Mouse (Mus musculus) retina, adult 2 months (tissue): ENCODE measurements around the gene Bricd5.
"Not testable (repeated sequence)": the region's sequence is repeated elsewhere in the genome, so short reads cannot be mapped to it uniquely, and the experiment has no call there.

Experiments used
- DNase-seq: peaks from one replicate; pipeline ENCODE4 v3.0.0-alpha.2; 2012; ENCODE audit warnings: low read depth, low spot score

The Bricd5 gene

GRCm38 (mm10) chr17:24473612-24474275, at the start of gene Bricd5:
Gene Bricd5 (plus strand): TSS chr17:24473884.
- no peak for DNase-seq

- DNase-seq, result no peak
Measured at GRCm38 (mm10) chr17:24424489-24424888, 49.2 kb upstream of the Bricd5 start.

GRCm38 (mm10) chr17:24425326-24425725, 48.4 kb upstream of the Bricd5 start:
- DNase-seq, result not testable (repeated sequence)

- DNase-seq, result no peak
Measured at GRCm38 (mm10) chr17:24425905-24426304, 47.8 kb upstream of the Bricd5 start.

- peak; percentile 80 for DNase-seq
Measured at GRCm38 (mm10) chr17:24426471-24427169, 47.1 kb upstream of the Bricd5 start, which contains the start of gene Eci1. Gene Eci1 (plus strand): TSS chr17:24426641.

DNA sequence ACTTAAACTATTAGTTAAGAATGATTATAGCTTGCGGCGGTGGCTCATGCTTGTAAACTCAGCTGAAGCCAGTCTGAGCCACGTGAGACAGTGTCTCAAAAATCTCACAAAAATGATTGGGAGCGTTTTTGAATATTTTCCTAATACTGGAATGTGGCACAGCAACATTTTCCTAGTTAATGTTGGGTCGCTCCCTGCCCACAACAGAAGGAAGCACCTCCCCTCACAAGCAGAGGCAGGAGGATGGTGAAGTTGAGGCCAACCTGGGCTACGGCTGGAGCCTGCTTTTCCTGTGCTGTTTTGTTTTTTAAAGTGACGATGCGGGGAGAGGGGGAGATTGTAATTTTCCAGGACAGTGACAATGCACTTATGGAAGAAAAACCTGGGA, 46.5 kb upstream of the Bricd5 start:
- no peak for DNase-seq

- no peak for DNase-seq
Measured at GRCm38 (mm10) chr17:24429201-24429983, 44.3 kb upstream of the Bricd5 start.

DNA sequence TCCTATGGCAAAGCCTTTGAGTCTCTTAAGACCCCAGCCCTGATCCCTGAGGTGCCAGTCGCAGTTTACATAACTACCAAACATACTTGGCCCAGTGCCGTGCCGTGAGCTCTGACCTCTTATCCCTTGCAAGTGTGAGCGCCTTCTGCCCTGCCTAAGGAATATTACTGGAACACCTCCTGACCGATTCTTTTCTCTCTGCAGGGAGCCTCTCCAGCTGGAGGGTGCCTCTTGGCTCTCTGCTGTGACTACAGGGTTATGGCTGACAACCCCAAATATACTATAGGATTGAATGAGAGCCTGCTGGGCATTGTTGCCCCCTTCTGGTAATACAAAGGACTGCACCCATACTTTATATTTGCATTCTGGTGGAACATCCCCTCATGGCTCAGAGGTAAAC, 36.7 kb upstream of the Bricd5 start:
- no peak for DNase-seq

- DNase-seq, result no peak
Measured at GRCm38 (mm10) chr17:24440377-24440776, 33.3 kb upstream of the Bricd5 start.

GRCm38 (mm10) chr17:24441148-24441547, 32.5 kb upstream of the Bricd5 start:
- no peak for DNase-seq

DNA sequence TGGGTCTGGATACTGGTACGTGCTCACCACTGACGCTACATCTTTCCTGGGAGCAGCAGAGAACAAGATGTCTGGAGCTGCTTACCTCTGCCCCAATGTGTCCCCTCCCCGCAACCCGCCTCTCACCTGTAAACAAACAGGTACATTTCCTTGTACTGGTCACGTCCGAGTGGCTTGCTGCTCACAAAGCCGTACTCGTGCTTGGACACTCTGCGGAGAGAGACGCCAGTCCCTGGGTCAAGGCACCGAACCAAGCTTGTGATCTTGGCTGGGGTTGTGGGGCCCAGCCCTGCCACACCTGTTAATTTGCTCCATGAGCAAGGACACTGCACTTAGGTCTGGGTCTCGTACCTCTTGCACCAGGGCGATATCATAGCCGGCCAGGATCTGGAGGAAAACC, 31.6 kb upstream of the Bricd5 start:
- DNase-seq, result no peak

GRCm38 (mm10) chr17:24442632-24443155, 31.0 kb upstream of the Bricd5 start, which contains the start of gene Dnase1l2:
Gene Dnase1l2 (minus strand): TSS chr17:24443105.
- no peak for DNase-seq

GRCm38 (mm10) chr17:24443409-24443808, 30.3 kb upstream of the Bricd5 start:
- no peak for DNase-seq

- DNase-seq, result no peak
Measured at GRCm38 (mm10) chr17:24446590-24446989, 27.1 kb upstream of the Bricd5 start.

DNA sequence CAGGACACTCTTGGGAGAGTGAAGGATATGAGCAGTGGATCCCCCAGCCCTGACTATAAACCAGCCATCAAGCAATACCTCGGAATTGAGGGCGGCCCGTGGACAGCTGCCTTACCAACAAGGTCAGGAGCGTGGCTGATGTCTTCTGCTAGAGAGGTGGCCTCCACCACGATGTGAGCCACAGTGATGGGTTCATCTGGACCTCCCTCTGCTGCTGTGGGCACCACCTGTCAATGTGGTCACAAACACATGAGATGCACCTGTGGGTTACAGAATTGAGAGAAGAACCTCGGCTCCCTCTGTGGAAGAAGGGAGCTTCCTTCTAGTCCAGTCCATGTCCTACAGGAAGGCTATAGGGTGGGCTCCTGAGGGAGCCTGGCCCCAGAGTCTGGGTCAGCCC, 24.2 kb upstream of the Bricd5 start:
- DNase-seq, result no peak

GRCm38 (mm10) chr17:24451220-24451619, 22.5 kb upstream of the Bricd5 start:
- no peak for DNase-seq

- DNase-seq, result no peak
Measured at GRCm38 (mm10) chr17:24453372-24453771, 20.3 kb upstream of the Bricd5 start.

DNA sequence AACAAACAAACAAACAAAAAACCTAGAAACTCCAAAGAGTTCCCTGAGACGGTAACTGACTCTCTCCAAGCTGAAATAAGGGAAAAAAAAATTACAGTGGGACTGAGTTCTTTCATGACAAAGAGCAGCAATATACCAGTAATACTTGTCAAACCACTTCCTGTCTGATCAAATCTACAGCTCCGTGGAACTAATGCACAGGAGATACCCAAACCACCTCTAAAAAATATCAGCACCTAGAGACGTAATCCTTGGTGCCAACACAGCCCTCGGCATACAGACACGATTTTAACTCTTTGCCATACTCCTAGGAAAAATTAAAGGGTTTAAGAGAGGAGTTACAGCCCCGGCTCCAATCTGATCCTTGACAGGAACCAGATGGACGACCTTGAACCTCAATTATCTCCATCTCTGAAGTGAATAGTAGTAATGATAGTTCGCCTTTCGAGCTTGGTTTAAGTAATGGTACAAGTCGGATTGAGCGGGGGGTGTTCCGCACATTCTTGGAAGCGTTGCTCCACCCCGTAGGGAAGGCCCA, 19.4 kb upstream of the Bricd5 start:
- DNase-seq, result no peak

GRCm38 (mm10) chr17:24454756-24455522, 18.7 kb upstream of the Bricd5 start:
- peak; percentile 99 for DNase-seq

GRCm38 (mm10) chr17:24455523-24456206, 18.0 kb upstream of the Bricd5 start:
- DNase-seq, result not testable (repeated sequence)
